Mouse (Mus musculus) kidney, embryonic 15.5 days (tissue): ENCODE results near the gene Chst12. TPM values are rescaled to one million over a fixed set of nuclear protein-coding genes. Genes with fewer than 3 reads are reported as not detected.
A peak's percentile ranks its signal among the peaks of the same experiment; 100 is the strongest.

Source experiments
- ATAC-seq: fragments of 200-750 bp; cut with Nextera tagmentation; replicated peaks from 2 replicates; pipeline ENCODE4 v1.8.0; 2017; ENCODE audit warnings: moderate TSS enrichment; ENCODE audit not compliant: low FRiP score
- H3K27ac ChIP-seq: fragments of 300-500 bp; sonication (generic); 2 replicates; pipeline ENCODE4 v1.5.1; 2015; ENCODE audit warnings: mild to moderate bottlenecking, inconsistent platforms
- H3K27me3 ChIP-seq: fragments of 300-500 bp; sonication (generic); 2 replicates; pipeline ENCODE4 v1.6.1; 2015; ENCODE audit warnings: inconsistent platforms
- H3K36me3 ChIP-seq: fragments of 300-500 bp; sonication (generic); 2 replicates; pipeline ENCODE4 v1.6.1; 2015; ENCODE audit warnings: inconsistent platforms
- H3K4me1 ChIP-seq: fragments of 300-500 bp; sonication (generic); 2 replicates; pipeline ENCODE4 v1.6.1; 2015; ENCODE audit warnings: inconsistent platforms
- H3K4me2 ChIP-seq: fragments of 300-500 bp; sonication (generic); 2 replicates; pipeline ENCODE4 v1.6.1; 2015; ENCODE audit warnings: moderate library complexity, mild to moderate bottlenecking, inconsistent platforms
- H3K4me3 ChIP-seq: fragments of 300-500 bp; sonication (generic); replicated peaks from 2 replicates; pipeline ENCODE4 v1.5.1; 2015; ENCODE audit warnings: mild to moderate bottlenecking, inconsistent platforms
- H3K9ac ChIP-seq: fragments of 300-500 bp; sonication (generic); 2 replicates; pipeline ENCODE4 v1.6.1; 2015; ENCODE audit warnings: mild to moderate bottlenecking, inconsistent platforms
- H3K9me3 ChIP-seq: fragments of 300-500 bp; sonication (generic); replicated peaks from 2 replicates; pipeline ENCODE4 v1.6.1; 2016; ENCODE audit warnings: inconsistent platforms
- WGBS: fragments of 180-500 bp; shearing (Covaris S2); methylation state at CpG from one replicate; pipeline ENCODE4 v1.1.7; 2015; ENCODE audit warnings: mixed read lengths; 5-methylcytosine and 5-hydroxymethylcytosine counted together
- polyA plus RNA-seq: library from polyadenylated mRNA; unstranded; fragments of >200 nt; fragmentation: Nextera tagmentation; extraction: Ambion mirVana; gene quantifications from 2 replicates; pipeline ENCODE4 v1.2.1, GENCODE M21; 2015

Gene Chst12
- polyA plus RNA-seq, 1 experiment from 2014 or later = 22.4 TPM

DNA sequence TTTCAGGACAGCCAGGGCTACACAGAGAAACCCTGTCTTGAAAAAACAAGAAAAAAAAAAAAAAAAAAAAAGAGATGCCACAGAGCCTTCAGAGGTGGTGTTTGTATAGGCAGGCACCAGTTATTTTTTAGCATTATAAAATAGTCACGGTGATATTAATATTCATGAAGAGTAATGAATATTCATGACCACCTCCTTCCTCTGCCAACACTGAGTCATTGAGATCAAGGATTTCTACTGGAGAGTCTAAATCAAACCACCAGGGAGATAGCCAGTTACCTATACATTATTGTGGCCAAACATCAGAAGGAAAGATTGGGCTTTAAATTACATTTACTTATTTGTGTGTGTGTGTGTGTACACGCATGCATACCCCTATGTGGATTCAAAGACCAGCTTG, 21.4 kb downstream of the Chst12 start:
- Histone ChIP-seq H3K4me3 (no peak overlapping the region), H3K27me3 (no peaks in the 10 kb centered on the region), H3K9me3 (0 out of 2 replicates have a peak, but pooled peaks cover 4% of the 10 kb centered on the region), H3K27ac (no peak overlapping the region), H3K4me2 (no peak overlapping the region), H3K4me1 (no peaks in the 10 kb centered on the region), H3K9ac (no peak overlapping the region), H3K36me3 (peaks cover 61% of the 10 kb centered on the region)
- no peak for ATAC-seq
- 95% methylated on average over 2 of the region's 2 CpGs for WGBS

DNA sequence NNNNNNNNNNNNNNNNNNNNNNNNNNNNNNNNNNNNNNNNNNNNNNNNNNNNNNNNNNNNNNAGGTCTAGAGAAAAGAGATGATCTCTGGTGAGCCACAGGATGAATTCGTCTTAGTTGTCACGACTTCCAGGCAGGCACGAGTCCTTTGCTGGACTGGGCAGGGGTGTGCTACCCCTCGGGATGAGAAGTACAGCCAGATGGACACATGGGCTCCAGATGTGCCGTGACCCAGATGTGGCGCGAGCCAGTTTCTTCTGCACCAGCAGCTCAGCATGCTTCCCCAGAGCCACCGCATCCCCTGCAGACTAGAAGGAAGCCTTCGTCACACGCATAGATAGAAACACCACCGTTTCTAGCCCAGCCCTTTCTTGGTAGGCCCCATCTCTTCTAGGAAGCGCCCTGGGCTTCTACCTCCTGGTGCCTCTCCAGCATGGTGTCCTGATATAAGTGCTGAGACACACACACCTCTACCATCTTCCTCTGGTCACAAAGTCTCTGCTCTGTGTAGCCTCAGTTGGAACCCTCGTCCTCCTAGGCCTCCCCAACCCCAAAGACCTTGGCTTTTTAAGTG, 32.8 kb downstream of the Chst12 start:
- Histone ChIP-seq H3K4me3 (no peak overlapping the region), H3K4me2 (no peak overlapping the region), H3K4me1 (peaks cover 9% of the 10 kb centered on the region), H3K36me3 (no peaks in the 10 kb centered on the region), H3K9ac (no peak overlapping the region), H3K9me3 (no peaks in the 10 kb centered on the region), H3K27ac (no peak overlapping the region), H3K27me3 (no peaks in the 10 kb centered on the region)
- 80% methylated on average over 13 of the region's 13 CpGs for WGBS
- ATAC-seq = no peak

DNA sequence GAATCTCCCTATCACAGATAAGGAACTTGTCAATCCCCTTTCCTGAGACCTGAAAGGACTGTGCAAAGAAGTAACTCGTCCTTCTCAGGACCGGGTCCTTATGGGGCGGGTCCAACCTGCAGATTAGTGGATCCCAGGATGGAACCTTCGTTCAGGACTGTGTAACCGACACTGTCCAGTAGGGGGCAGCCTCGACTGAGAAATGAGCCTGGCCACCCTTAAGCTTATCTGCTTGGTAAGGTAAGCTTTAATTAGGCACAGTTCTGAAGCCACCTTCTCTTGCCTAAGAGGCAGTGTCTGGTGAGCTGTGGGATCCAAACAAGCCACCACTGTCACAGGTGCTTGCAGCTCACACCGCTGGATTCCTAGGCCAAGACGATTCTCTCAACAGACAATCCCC, 34.8 kb downstream of the Chst12 start:
- no peak overlapping the region for H3K4me3 ChIP-seq
- H3K9ac ChIP-seq = no peak overlapping the region
- H3K4me1 ChIP-seq = peaks cover 11% of the 10 kb centered on the region
- H3K4me2 ChIP-seq = no peak overlapping the region
- 15% methylated on average over 8 of the region's 8 CpGs for WGBS
- peak; percentile 55; the same call in 1 of the 2 replicates for ATAC-seq
- H3K27me3 ChIP-seq = no peaks in the 10 kb centered on the region
- no peaks in the 10 kb centered on the region for H3K9me3 ChIP-seq
- H3K36me3 ChIP-seq = no peaks in the 10 kb centered on the region
- no peak overlapping the region for H3K27ac ChIP-seq

DNA sequence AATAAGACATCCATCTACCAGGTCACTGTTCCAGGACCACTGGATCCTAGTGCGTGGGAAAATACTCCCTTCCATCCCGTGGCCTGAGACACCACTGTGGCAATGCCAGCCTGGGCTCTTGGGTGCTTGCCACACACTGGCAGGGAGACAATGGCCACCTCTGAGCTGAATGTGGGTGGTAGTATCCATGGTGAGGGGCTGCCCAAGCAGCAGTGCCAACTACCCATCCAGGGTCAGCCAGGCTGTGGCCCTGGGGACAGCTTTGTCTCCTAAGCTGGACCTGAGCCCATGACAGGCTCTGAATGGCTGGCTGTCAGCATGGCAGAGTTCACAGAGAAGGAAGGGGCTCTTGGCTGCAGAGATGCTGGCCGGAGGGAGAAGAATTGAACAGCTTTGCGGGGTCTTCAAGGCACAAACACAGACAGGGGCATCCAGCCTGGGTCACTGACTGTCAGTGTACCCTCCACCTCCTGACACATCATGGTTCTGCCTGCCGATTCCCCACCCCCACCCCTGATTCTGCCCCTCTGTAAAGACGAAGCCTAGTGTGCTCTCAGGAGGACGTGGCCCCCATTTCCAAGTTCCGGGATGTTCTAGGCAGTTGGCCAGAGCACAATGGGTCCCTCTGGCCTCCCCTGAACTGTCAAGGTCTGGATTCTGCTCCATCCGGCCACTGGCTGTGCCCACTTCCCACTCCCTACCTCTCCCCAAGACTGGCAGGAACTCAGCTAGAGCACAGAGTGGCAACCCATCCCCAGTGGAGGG, 37.6 kb downstream of the Chst12 start:
- Histone ChIP-seq H3K9me3 (no peaks in the 10 kb centered on the region), H3K4me3 (no peak overlapping the region), H3K9ac (no peak overlapping the region), H3K27me3 (no peaks in the 10 kb centered on the region), H3K4me2 (no peak overlapping the region), H3K36me3 (no peaks in the 10 kb centered on the region), H3K27ac (no peak overlapping the region), H3K4me1 (0 out of 2 replicates have a peak, but pooled peaks cover 3% of the 10 kb centered on the region)
- no peak for ATAC-seq
- WGBS = 75% methylated on average over 9 of the region's 9 CpGs

DNA sequence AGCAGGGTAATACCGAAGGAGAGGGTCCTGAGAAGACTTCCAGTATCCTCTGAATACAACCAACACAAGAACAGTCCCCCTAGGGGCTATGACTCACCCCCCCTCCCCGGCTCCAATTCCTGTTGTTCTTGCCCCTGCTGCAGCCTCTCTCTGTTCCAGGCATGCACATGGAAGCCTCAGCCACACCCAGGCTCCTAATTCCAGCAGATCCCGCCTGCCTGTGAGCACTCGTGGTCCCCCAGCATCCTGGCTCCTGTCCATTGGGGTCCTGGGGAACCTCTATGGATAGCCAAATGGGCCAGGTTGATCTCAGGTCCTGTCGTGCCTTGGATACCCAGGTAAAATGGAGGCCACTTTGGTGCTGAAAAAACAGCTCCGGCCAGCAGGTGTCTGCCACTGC, 40.3 kb downstream of the Chst12 start:
- 58% methylated on average over 6 of the region's 6 CpGs for WGBS
- H3K9ac ChIP-seq = no peak overlapping the region
- no peaks in the 10 kb centered on the region for H3K9me3 ChIP-seq

DNA sequence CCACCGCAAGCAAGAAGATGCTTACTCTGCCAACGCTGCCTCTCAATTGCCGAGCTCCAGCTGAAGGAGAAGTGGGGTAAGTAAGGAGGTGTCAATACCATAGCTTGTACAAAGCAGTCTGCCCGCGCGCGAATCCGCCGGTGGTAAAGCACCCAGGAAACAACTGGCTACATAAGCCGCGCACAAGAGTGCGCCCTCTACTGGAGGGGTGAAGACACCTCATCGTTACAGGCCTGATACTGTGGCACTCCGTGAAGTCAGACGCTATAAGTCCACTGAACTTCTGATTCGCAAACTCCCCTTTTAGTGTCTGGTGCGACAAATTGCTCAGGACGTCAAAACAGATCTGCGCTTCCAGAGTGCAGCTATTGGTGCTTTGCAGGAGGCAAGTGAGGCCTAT, 41.0 kb downstream of the Chst12 start:
- Histone ChIP-seq H3K27me3 (no peaks in the 10 kb centered on the region), H3K27ac (no peak overlapping the region), H3K4me1 (peaks cover 16% of the 10 kb centered on the region), H3K9me3 (no peaks in the 10 kb centered on the region), H3K9ac (no peak overlapping the region), H3K4me3 (no peak overlapping the region), H3K36me3 (no peaks in the 10 kb centered on the region), H3K4me2 (no peak overlapping the region)
- 86% methylated on average over 19 of the region's 19 CpGs for WGBS
- no peak for ATAC-seq

More for the DNA sequence above, 40.3 kb downstream of the Chst12 start:
- ATAC-seq = 0 out of 2 replicates have a peak, but pooled peaks have one; percentile 25
- Histone ChIP-seq H3K27me3 (no peaks in the 10 kb centered on the region), H3K4me3 (no peak overlapping the region), H3K4me2 (no peak overlapping the region), H3K36me3 (no peaks in the 10 kb centered on the region), H3K4me1 (peaks cover 16% of the 10 kb centered on the region), H3K27ac (no peak overlapping the region)

DNA sequence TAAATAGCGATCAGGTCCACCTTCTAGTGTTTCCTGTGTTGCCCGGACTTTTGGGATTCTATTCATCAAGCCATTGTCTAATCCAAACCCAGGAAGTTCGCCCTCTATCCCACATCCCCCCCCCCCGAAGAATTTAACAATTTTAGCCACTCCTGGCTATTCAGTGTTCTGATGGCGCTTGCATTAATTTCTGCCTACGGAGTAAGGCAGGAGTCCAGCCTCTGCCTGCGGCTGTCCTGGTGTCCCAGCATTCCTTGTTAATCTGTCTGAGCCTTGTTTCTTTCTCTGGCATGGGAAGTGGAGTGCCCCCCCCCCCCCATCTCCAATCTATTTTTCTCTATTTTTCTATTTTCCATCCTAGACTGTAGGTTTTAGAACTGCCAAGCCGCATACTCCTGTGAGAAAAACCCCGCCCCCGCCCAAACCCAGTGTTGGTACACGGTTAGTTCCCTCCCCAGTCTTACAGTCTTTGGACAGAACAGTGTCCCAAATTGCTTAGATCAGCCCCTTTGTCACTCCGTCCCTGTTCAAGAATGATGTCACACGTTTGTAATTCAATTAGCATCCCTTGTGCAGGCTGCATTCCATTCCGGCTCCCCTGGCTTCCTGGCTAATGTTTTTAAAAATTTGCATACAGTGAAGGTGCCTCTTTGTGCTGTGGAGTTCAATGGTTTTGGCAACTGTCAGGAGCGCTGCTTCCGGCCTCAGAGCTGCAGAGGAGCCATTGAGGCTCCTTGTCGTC, 44.1 kb downstream of the Chst12 start:
- Histone ChIP-seq H3K27ac (no peak overlapping the region), H3K27me3 (no peaks in the 10 kb centered on the region), H3K9me3 (no peaks in the 10 kb centered on the region), H3K9ac (no peak overlapping the region), H3K4me1 (peaks cover 13% of the 10 kb centered on the region), H3K4me3 (no peak overlapping the region), H3K36me3 (no peaks in the 10 kb centered on the region), H3K4me2 (peak overlapping the region; percentile 8)
- 46% methylated on average over 17 of the region's 17 CpGs for WGBS
- ATAC-seq = 0 out of 2 replicates have a peak, but pooled peaks have one; percentile 54

DNA sequence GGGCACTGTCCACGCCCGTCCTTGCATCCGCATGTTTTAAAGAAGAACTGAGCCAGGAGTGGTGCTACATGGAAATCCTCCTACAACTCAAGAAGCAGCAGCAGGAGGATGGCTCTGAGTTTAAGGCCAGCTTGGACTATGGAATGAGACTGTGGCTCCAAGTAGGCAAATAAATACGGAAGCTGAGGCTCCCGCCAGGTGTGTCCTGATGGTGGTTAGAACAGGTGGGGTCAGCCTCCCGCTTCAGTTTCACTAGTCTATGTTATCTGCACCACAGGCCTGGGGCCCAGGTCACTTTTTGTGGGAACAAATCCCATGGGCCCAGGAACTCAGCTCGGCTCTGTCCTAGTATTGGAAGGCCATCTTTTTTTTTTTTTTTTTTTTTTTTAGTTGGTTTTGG, 48.4 kb downstream of the Chst12 start:
- WGBS = 88% methylated on average over 7 of the region's 7 CpGs
- Histone ChIP-seq H3K4me1 (peaks cover 19% of the 10 kb centered on the region), H3K27me3 (no peaks in the 10 kb centered on the region), H3K9ac (no peak overlapping the region), H3K4me3 (no peak overlapping the region), H3K9me3 (no peaks in the 10 kb centered on the region), H3K4me2 (no peak overlapping the region), H3K36me3 (no peaks in the 10 kb centered on the region), H3K27ac (no peak overlapping the region)
- ATAC-seq = no peak

DNA sequence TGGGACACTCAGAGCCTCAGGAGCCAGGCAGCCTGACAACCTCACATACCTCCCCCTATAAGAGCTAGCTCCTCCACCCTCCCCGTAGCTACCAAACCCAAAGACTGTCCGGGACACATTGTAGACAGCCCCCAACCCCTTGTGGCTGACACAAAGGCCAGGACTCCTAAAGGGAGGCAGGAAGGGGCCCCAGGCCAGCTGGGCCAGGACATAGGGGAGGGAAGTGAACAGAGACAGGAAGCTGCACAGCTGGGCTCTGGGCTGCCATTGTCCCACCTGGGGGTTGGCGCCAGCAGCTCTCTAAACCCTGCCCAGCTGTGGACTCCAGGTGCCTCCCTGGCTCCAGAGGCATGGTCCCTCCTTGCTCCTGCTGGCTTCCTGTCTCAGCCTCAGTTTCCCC, 51.5 kb downstream of the Chst12 start:
- Histone ChIP-seq H3K9ac (no peak overlapping the region), H3K4me2 (no peak overlapping the region), H3K9me3 (no peaks in the 10 kb centered on the region), H3K4me3 (no peak overlapping the region), H3K27ac (no peak overlapping the region), H3K36me3 (no peaks in the 10 kb centered on the region), H3K27me3 (no peaks in the 10 kb centered on the region), H3K4me1 (0 out of 2 replicates have a peak, but pooled peaks cover 5% of the 10 kb centered on the region)
- 63% methylated on average over 3 of the region's 3 CpGs for WGBS
- no peak for ATAC-seq

DNA sequence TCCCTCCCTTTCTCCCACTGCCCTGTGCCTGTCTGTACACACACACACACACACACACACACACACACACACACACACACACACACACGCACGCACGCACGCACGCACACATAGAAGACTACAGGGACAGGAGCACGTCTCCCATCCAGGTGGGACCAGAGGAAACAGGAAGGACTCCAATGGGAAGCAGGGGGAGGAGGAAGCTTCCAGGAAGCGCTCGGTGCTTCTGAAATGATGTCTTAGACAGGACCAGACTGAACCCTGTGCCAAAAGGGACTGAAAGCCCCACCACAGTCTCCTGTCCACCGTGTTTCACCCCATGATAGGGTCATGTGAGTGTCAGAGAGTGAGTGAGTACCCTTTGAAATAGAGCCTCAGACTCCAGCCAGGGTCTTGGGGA, 57.3 kb downstream of the Chst12 start:
- no peaks in the 10 kb centered on the region for H3K36me3 ChIP-seq
- H3K4me1 ChIP-seq = peaks cover 46% of the 10 kb centered on the region
- no peak overlapping the region for H3K4me3 ChIP-seq
- no peak overlapping the region for H3K27ac ChIP-seq
- 71% methylated on average over 9 of the region's 9 CpGs for WGBS
- no peaks in the 10 kb centered on the region for H3K27me3 ChIP-seq
- H3K9ac ChIP-seq = no peak overlapping the region
- H3K4me2 ChIP-seq = no peak overlapping the region
- no peak for ATAC-seq
- H3K9me3 ChIP-seq = no peaks in the 10 kb centered on the region

DNA sequence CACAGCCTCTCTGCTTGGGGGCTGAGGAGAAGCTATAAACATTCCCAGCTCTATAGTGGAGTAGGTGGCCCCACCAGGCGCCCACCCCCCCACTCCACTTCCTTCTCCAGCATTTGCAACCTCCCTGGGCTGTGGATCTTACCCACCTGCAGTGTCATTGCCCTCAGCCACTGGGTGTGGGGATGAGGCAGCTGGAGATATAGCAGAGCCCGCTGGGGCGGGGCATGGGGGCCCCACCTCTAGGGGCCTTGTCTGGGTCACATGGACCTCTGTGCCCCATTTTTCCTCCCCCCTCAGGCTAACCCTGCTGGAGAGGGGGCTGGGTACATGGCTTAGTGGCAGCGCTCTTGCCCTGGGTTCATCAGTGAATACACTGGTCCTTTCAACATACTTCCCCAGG, 59.5 kb downstream of the Chst12 start, which contains the start of gene Grifin:
Gene Grifin (minus strand): TSS at position 176 of the 400 bp plus-strand sequence.
- H3K4me3 ChIP-seq = no peak within 1 kb of the TSS
- 90% methylated on average over 4 of the region's 4 CpGs for WGBS
- no peak within 1 kb of the TSS for H3K9ac ChIP-seq
- 0 out of 2 replicates have a peak within 1 kb of the TSS, but pooled peaks have one; percentile 7 for H3K4me2 ChIP-seq
- H3K27me3 ChIP-seq = no peaks in the 10 kb centered on the region
- H3K4me1 ChIP-seq = peaks cover 61% of the 10 kb centered on the region
- H3K9me3 ChIP-seq = no peaks in the 10 kb centered on the region
- peak; percentile 31 for ATAC-seq
- H3K27ac ChIP-seq = peak within 1 kb of the TSS; percentile 79
- no peaks in the 10 kb centered on the region for H3K36me3 ChIP-seq

DNA sequence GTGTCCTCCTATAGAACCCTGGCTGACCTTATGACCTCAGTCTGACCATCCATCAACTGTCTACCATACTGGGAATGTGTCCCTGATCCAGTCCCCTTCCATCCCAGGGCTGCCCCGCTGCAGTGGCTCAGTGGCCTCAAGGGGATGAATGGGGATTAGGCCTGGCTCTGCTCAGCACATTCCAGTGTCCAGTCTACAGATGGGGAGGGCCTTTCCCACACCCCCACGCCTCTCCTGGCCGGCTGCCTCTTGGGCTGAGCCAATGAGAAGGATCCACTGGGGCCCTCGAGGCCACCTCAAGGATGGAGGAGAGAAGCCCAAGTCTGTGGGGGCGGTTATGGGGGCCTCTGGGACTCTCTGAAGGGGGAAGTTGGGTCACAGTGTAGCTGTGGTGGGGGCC, 60.1 kb downstream of the Chst12 start:
- 39% methylated on average over 5 of the region's 5 CpGs for WGBS
- Histone ChIP-seq H3K4me3 (no peak overlapping the region), H3K9me3 (no peaks in the 10 kb centered on the region), H3K27me3 (no peaks in the 10 kb centered on the region), H3K27ac (peak overlapping the region; percentile 79), H3K36me3 (no peaks in the 10 kb centered on the region), H3K9ac (no peak overlapping the region), H3K4me1 (peaks cover 61% of the 10 kb centered on the region), H3K4me2 (0 out of 2 replicates have a peak overlapping the region, but pooled peaks have one; percentile 7)
- ATAC-seq = peak; percentile 62
